Mouse (Mus musculus) MEL (cell line): ENCODE measurements around the gene Trafd1.

Source experiments
- EP300 ChIP-seq, 2 experiments: IDR thresholded peaks; 2 replicates each; pipeline ENCODE4 v1.6.1; 2011; ENCODE audit warnings: improper control_type of control experiment in 2 of 2, low read length in 2 of 2, low read depth in 1 of 2, mild to moderate bottlenecking in 1 of 2
- MXI1 ChIP-seq: IDR thresholded peaks from 2 replicates; pipeline ENCODE4 v1.6.1; 2011; ENCODE audit warnings: mild to moderate bottlenecking, low read depth, low read length, improper control_type of control experiment
- MYC ChIP-seq: IDR thresholded peaks from 2 replicates; pipeline ENCODE4 v1.6.1; 2011; ENCODE audit warnings: low read depth, mild to moderate bottlenecking, low read length, improper control_type of control experiment, moderate library complexity
- NELFE ChIP-seq: IDR thresholded peaks from 2 replicates; pipeline ENCODE4 v1.6.1; 2011; ENCODE audit warnings: low read depth, low read length, improper control_type of control experiment
- POLR2A ChIP-seq, 2 experiments: IDR thresholded peaks; 2 replicates each; pipeline ENCODE4 v1.6.1; 2011 to 2012; ENCODE audit warnings: low read length in 2 of 2, mild to moderate bottlenecking in 2 of 2, control low read depth in 1 of 2, improper control_type of control experiment in 1 of 2, low read depth in 1 of 2, moderate library complexity in 1 of 2; ENCODE audit not compliant: control insufficient read depth in 1 of 2, insufficient read depth in 1 of 2, poor library complexity in 1 of 2
- USF1 ChIP-seq: IDR thresholded peaks from 2 replicates; pipeline ENCODE4 v1.6.1; 2014; ENCODE audit warnings: low read depth, mild to moderate bottlenecking, inconsistent platforms, low read length, improper control_type of control experiment, moderate library complexity

DNA sequence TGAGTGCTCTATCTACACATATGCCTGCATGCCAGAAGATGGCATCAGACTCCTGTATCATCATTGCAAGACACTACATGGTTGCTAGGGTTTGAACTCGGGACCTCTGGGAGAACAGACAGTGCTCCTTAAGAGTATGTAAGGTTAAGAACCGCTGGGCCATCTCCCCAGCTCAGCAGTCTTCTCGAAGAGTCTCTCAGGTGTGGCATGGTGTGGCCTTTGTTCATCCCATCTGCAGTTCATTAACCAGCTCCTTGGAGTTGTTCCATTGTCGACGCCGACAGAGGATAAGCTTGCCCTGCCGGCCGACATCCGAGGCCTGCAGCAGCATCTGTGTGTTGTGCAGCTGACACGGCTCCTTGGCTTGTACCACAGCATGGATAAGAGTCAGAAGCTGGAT is 37.9 kb upstream of the Trafd1 start:
- TF ChIP-seq USF1 (no peak), POLR2A (IDR thresholded peaks at IDR 0.05; ENCODE audit: control insufficient read depth in 1 of 2, insufficient read depth in 1 of 2, low read depth in 1 of 2, low read length in 2 of 2, poor library complexity in 1 of 2) (no peak), EP300 (IDR thresholded peaks at IDR 0.05; ENCODE audit: low read depth in 1 of 2, low read length in 2 of 2) (no peak), MYC (no peak), NELFE (no peak), MXI1 (no peak)
